Mouse (Mus musculus) neural tube, embryonic 12.5 days (tissue): Measurements from ENCODE around the gene Cfb. TPM values are rescaled to one million over a fixed set of nuclear protein-coding genes. Genes with fewer than 3 reads are reported as not detected.
A peak's percentile ranks its signal among the peaks of the same experiment; 100 is the strongest.

Experiments used
- ATAC-seq: fragments of 200-750 bp; cut with Nextera tagmentation; 2 replicates; pipeline ENCODE4 v1.8.0; 2017; ENCODE audit warnings: low read depth, mild to moderate bottlenecking, moderate TSS enrichment, moderate library complexity; ENCODE audit not compliant: low FRiP score
- H3K27ac ChIP-seq: fragments of 300-500 bp; sonication (generic); 2 replicates; pipeline ENCODE4 v1.5.1; 2016
- H3K27me3 ChIP-seq: fragments of 300-500 bp; sonication (generic); replicated peaks from 2 replicates; pipeline ENCODE4 v1.6.1; 2016; ENCODE audit warnings: mild to moderate bottlenecking
- H3K36me3 ChIP-seq: fragments of 300-500 bp; sonication (generic); 2 replicates; pipeline ENCODE4 v1.6.1; 2016; ENCODE audit warnings: mild to moderate bottlenecking
- H3K4me1 ChIP-seq: fragments of 300-500 bp; sonication (generic); 2 replicates; pipeline ENCODE4 v1.6.1; 2016
- H3K4me2 ChIP-seq: fragments of 300-500 bp; sonication (generic); replicated peaks from 2 replicates; pipeline ENCODE4 v1.6.1; 2016; ENCODE audit warnings: mild to moderate bottlenecking
- H3K4me3 ChIP-seq: fragments of 300-500 bp; sonication (generic); 2 replicates; pipeline ENCODE4 v1.5.1; 2016
- H3K9ac ChIP-seq: fragments of 300-500 bp; sonication (generic); 2 replicates; pipeline ENCODE4 v1.6.1; 2016; ENCODE audit warnings: mild to moderate bottlenecking
- H3K9me3 ChIP-seq: fragments of 300-500 bp; sonication (generic); 2 replicates; pipeline ENCODE4 v1.6.1; 2016; ENCODE audit warnings: mild to moderate bottlenecking
- WGBS: fragments of 180-500 bp; shearing (Covaris S2); methylation state at CpG from one replicate; pipeline ENCODE4 v1.1.7; 2016; 5-methylcytosine and 5-hydroxymethylcytosine counted together
- polyA plus RNA-seq: library from polyadenylated mRNA; unstranded; fragments of >200 nt; fragmentation: Nextera tagmentation; extraction: Ambion mirVana; gene quantifications from 2 replicates; pipeline ENCODE4 v1.2.1, GENCODE M21; 2016

Gene Cfb
- polyA plus RNA-seq, 1 experiment from 2014 or later = 2.0 TPM

- 0 out of 2 replicates have a peak within 1 kb of the TSS, but pooled peaks have one; percentile 21 for H3K9ac ChIP-seq
- H3K9me3 ChIP-seq = no peaks in the 10 kb centered on the region
- peaks cover 8% of the 10 kb centered on the region for H3K27me3 ChIP-seq
- H3K36me3 ChIP-seq = no peaks in the 10 kb centered on the region
- H3K4me2 ChIP-seq = peak within 1 kb of the TSS; percentile 37
- WGBS = 9% methylated on average over 15 of the region's 15 CpGs
- H3K4me3 ChIP-seq = no peak within 1 kb of the TSS
- no peak within 1 kb of the TSS for H3K27ac ChIP-seq
- no peak for ATAC-seq
- H3K4me1 ChIP-seq = no peaks in the 10 kb centered on the region
Observed at GRCm38 (mm10) chr17:34881683-34882310, 19.5 kb upstream of the Cfb start, which contains the start of gene Gm20547. Gm20547 (minus strand) TSS chr17:34882042.

- Histone ChIP-seq H3K9me3 (no peaks in the 10 kb centered on the region), H3K27me3 (peaks cover 8% of the 10 kb centered on the region), H3K27ac (no peak overlapping the region), H3K4me1 (no peaks in the 10 kb centered on the region), H3K4me3 (no peak overlapping the region), H3K9ac (no peak overlapping the region), H3K4me2 (no peak overlapping the region), H3K36me3 (no peaks in the 10 kb centered on the region)
- no peak for ATAC-seq
Observed at GRCm38 (mm10) chr17:34881166-34881565, 18.8 kb upstream of the Cfb start.

GRCm38 (mm10) chr17:34879336-34879879, 17.1 kb upstream of the Cfb start, which contains the start of gene Zbtb12:
Zbtb12 (plus strand) TSS chr17:34879483.
- Histone ChIP-seq H3K27me3 (peaks cover 8% of the 10 kb centered on the region), H3K4me2 (no peak within 1 kb of the TSS), H3K27ac (no peak within 1 kb of the TSS), H3K4me1 (no peaks in the 10 kb centered on the region), H3K9ac (no peak within 1 kb of the TSS), H3K9me3 (no peaks in the 10 kb centered on the region), H3K4me3 (no peak within 1 kb of the TSS), H3K36me3 (no peaks in the 10 kb centered on the region)
- no peak for ATAC-seq
- WGBS = 73% methylated on average over 11 of the region's 11 CpGs

- ATAC-seq = no peak
Observed at GRCm38 (mm10) chr17:34874321-34874720, 12.0 kb upstream of the Cfb start.

GRCm38 (mm10) chr17:34865981-34866380, 3.7 kb upstream of the Cfb start:
- 69% methylated on average over 7 of the region's 7 CpGs for WGBS
- Histone ChIP-seq H3K4me2 (no peak overlapping the region), H3K9ac (no peak overlapping the region), H3K9me3 (no peaks in the 10 kb centered on the region), H3K27me3 (no peaks in the 10 kb centered on the region), H3K36me3 (no peaks in the 10 kb centered on the region), H3K4me3 (no peak overlapping the region), H3K27ac (no peak overlapping the region), H3K4me1 (no peaks in the 10 kb centered on the region)
- ATAC-seq = no peak

More at GRCm38 (mm10) chr17:34874321-34874720, 12.0 kb upstream of the Cfb start:
- H3K4me2 ChIP-seq = no peak overlapping the region
- H3K36me3 ChIP-seq = no peaks in the 10 kb centered on the region
- no peak overlapping the region for H3K27ac ChIP-seq
- H3K27me3 ChIP-seq = no peaks in the 10 kb centered on the region
- no peak overlapping the region for H3K9ac ChIP-seq
- no peaks in the 10 kb centered on the region for H3K9me3 ChIP-seq
- WGBS = 94% methylated on average over 6 of the region's 6 CpGs
- no peak overlapping the region for H3K4me3 ChIP-seq
- no peaks in the 10 kb centered on the region for H3K4me1 ChIP-seq

GRCm38 (mm10) chr17:34861704-34862415, 458 bp downstream of the Cfb start:
- Histone ChIP-seq H3K27me3 (no peaks in the 10 kb centered on the region), H3K27ac (no peak overlapping the region), H3K4me1 (no peaks in the 10 kb centered on the region), H3K4me2 (no peak overlapping the region), H3K9me3 (no peaks in the 10 kb centered on the region), H3K9ac (no peak overlapping the region), H3K36me3 (peaks cover 9% of the 10 kb centered on the region), H3K4me3 (no peak overlapping the region)
- ATAC-seq = no peak
- 69% methylated on average over 13 of the region's 13 CpGs for WGBS

- no peak for ATAC-seq
Observed at GRCm38 (mm10) chr17:34860514-34860913, 1.8 kb downstream of the Cfb start.

GRCm38 (mm10) chr17:34858670-34859069, 3.6 kb downstream of the Cfb start:
- H3K9ac ChIP-seq = no peak overlapping the region
- no peak for ATAC-seq
- H3K27ac ChIP-seq = no peak overlapping the region
- no peak overlapping the region for H3K4me3 ChIP-seq
- H3K4me1 ChIP-seq = no peaks in the 10 kb centered on the region
- no peaks in the 10 kb centered on the region for H3K9me3 ChIP-seq
- 89% methylated on average over 4 of the region's 4 CpGs for WGBS
- H3K4me2 ChIP-seq = no peak overlapping the region
- H3K36me3 ChIP-seq = peaks cover 38% of the 10 kb centered on the region
- no peaks in the 10 kb centered on the region for H3K27me3 ChIP-seq

More at GRCm38 (mm10) chr17:34860514-34860913, 1.8 kb downstream of the Cfb start:
- Histone ChIP-seq H3K9ac (no peak overlapping the region), H3K27ac (no peak overlapping the region), H3K36me3 (peaks cover 22% of the 10 kb centered on the region), H3K4me3 (no peak overlapping the region), H3K4me1 (no peaks in the 10 kb centered on the region), H3K9me3 (no peaks in the 10 kb centered on the region), H3K4me2 (no peak overlapping the region), H3K27me3 (no peaks in the 10 kb centered on the region)
- 89% methylated on average over 9 of the region's 9 CpGs for WGBS

GRCm38 (mm10) chr17:34855825-34856224, 6.5 kb downstream of the Cfb start:
- Histone ChIP-seq H3K4me1 (peaks cover 8% of the 10 kb centered on the region), H3K27me3 (no peaks in the 10 kb centered on the region), H3K9ac (no peak overlapping the region), H3K4me3 (no peak overlapping the region), H3K36me3 (peaks cover 52% of the 10 kb centered on the region), H3K9me3 (no peaks in the 10 kb centered on the region), H3K27ac (no peak overlapping the region), H3K4me2 (no peak overlapping the region)
- WGBS = 46% methylated on average over 3 of the region's 3 CpGs
- no peak for ATAC-seq

- Histone ChIP-seq H3K9me3 (no peaks in the 10 kb centered on the region), H3K36me3 (peaks cover 52% of the 10 kb centered on the region), H3K27ac (no peak overlapping the region), H3K27me3 (no peaks in the 10 kb centered on the region), H3K9ac (no peak overlapping the region), H3K4me1 (peaks cover 12% of the 10 kb centered on the region), H3K4me2 (no peak overlapping the region), H3K4me3 (no peak overlapping the region)
- 88% methylated on average over 3 of the region's 3 CpGs for WGBS
- no peak for ATAC-seq
Observed at GRCm38 (mm10) chr17:34854761-34855160, 7.6 kb downstream of the Cfb start.

GRCm38 (mm10) chr17:34853511-34853910, 8.8 kb downstream of the Cfb start:
- Histone ChIP-seq H3K36me3 (peaks cover 52% of the 10 kb centered on the region), H3K9me3 (no peaks in the 10 kb centered on the region), H3K4me1 (peaks cover 18% of the 10 kb centered on the region), H3K4me3 (no peak overlapping the region), H3K9ac (no peak overlapping the region), H3K27me3 (no peaks in the 10 kb centered on the region), H3K4me2 (no peak overlapping the region), H3K27ac (no peak overlapping the region)
- WGBS = 84% methylated on average over 8 of the region's 8 CpGs
- ATAC-seq = no peak

- Histone ChIP-seq H3K9ac (peak overlapping the region; percentile 71), H3K36me3 (peaks cover 58% of the 10 kb centered on the region), H3K4me2 (peak overlapping the region; percentile 94), H3K4me3 (peak overlapping the region; percentile 78), H3K4me1 (peaks cover 18% of the 10 kb centered on the region), H3K27ac (no peak overlapping the region), H3K9me3 (no peaks in the 10 kb centered on the region), H3K27me3 (no peaks in the 10 kb centered on the region)
- ATAC-seq = peak; percentile 66
- WGBS = 2% methylated on average over 25 of the region's 25 CpGs
Observed at GRCm38 (mm10) chr17:34850517-34851125, 11.7 kb downstream of the Cfb start.
